Mouse (Mus musculus) left cerebral cortex, adult 8-10 months (tissue): ENCODE data around the gene Sez6l2. TPM values are rescaled to one million over a fixed set of nuclear protein-coding genes. Genes with fewer than 3 reads are reported as not detected.
A peak's percentile ranks its signal among the peaks of the same experiment; 100 is the strongest.

Experiments
- DNase-seq, 2 experiments: peaks; one replicate each; pipeline ENCODE4 v3.0.0; 2022; ENCODE audit warnings: low spot score in 2 of 2
- total RNA-seq, 4 experiments: library from RNA; stranded (reverse); gene quantifications; 2 replicates each; pipeline ENCODE4 v1.2.4; 2022

The Sez6l2 gene
- total RNA-seq, 4 experiments from 2014 or later, result 419 to 434 (median 424) TPM

- DNase-seq, result no peak
Observed at GRCm38 (mm10) chr7:126959780-126960179, 9.4 kb downstream of the Sez6l2 start.

DNA sequence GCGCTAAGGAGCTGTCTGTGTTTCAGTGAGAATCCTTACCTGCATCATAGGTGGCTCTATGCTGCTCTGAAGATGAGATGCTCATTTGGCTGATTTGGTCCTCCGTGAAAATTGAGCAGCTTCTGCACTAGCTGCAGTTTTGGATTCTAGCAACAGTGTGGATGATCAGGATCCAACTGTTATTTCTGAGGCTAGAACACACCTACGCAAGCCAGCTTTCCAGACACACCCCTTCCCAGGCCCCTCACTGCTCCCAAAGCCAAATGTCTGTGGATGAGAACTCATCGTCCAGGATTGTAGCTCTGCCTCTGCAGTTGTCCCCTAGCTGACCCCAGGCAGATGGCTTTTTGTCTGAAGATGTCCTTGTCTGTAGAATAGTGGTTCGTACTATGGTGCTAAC, 10.7 kb downstream of the Sez6l2 start:
- no peak for DNase-seq

- no peak for DNase-seq
Observed at GRCm38 (mm10) chr7:126961965-126962364, 11.6 kb downstream of the Sez6l2 start.

- DNase-seq, result no peak
Observed at GRCm38 (mm10) chr7:126963548-126964286, 13.4 kb downstream of the Sez6l2 start.

- no peak for DNase-seq
Observed at GRCm38 (mm10) chr7:126965568-126965967, 15.2 kb downstream of the Sez6l2 start.

GRCm38 (mm10) chr7:126967361-126967760, 17.0 kb downstream of the Sez6l2 start:
- DNase-seq, result no peak

- DNase-seq, result no peak
Observed at GRCm38 (mm10) chr7:126975493-126975892, 25.1 kb downstream of the Sez6l2 start.

GRCm38 (mm10) chr7:126975893-126975949, 25.4 kb downstream of the Sez6l2 start, which contains the start of gene Cdipt:
Gene Cdipt, plus strand, starts transcription at chr7:126975914.
- no peak for DNase-seq

DNA sequence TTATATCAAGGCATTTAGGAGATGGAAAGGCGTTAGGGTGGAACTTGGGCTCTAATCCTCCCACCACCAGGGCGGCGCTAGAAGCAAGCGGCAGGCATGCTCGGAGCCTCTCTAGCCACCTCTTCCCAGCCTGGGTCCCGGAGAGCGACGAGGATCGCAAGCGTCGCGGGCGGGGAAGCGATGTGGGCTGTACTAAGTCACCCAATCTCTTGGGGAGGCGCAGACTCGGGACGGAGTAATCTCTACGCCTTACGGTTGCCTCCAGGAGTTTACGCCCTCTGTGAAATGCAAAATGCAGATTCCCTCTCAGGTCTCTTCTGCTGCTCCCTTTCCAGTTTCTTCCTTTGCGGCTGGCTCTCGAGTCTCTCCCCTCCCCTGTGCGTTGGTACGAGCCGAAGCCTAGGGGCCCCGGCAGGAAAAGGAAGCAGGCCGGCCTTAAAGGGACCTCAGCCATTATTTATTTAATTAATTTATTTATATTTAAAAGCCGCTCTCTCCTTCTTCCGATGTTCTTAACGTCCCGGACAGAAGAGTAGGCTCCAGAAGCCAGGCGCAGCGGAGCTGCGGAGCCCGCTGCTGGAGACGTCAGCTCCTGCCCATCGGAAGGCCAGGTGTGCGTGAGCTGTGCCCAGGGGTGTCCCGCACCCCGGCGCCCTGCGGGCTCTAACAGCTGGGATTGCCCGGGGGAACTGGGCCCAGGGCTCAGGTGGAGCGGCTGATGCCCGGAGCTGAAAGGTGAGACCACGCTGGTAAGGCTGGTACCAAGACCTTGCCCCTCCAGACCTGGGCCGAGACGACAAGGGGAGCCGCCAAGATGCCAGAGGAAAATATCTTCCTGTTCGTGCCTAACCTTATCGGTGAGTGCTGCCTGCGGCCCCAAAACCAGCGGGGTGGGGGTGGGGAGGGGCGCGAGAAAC, 25.8 kb downstream of the Sez6l2 start, which contains the start of gene Cdiptos:
Gene Cdiptos, minus strand, starts transcription at position 149 of the 917 bp plus-strand sequence.
- peak; percentile 89 to 91 for DNase-seq

- no peak for DNase-seq
Observed at GRCm38 (mm10) chr7:126976878-126977459, 26.6 kb downstream of the Sez6l2 start.

DNA sequence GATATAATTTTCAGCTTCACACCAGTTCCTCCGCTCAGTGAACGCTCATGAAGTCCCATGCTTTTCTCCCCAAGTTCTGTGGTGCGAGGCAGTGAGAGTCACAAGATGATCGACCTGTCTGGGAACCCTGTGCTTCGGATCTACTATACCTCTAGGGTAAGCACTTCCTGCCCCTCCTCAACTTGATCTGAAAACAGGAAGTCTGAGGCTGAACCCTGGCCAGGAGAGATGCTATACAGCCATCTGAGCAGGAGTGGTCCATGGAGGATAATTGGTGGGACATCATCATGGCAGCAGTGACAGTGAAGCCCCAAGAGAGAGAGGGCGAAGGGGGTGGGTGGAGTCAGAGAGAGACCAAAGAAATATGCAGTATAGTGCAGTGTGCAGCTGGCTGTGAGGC, 28.5 kb downstream of the Sez6l2 start:
- no peak for DNase-seq

DNA sequence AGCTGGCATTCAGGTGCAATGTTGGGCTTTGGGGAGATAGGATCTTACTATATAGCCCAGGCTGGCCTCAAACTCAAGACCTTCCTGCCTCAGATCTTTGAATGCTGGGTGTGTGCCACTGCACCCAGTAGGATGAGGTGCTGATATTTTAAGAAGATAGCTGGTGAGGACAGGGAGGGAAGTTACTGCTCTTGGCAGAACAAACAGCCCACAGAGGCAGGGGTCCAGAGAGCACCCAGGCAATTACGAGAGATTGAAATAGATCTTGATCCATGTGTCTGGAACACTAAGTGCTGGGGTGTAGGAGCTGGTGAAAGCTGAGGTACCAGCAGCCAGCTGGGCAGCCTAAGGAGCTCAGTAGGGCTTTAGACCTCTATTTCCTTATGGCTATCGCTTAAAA, 31.2 kb downstream of the Sez6l2 start:
- DNase-seq, result no peak

- DNase-seq, result no peak
Observed at GRCm38 (mm10) chr7:126982054-126982453, 31.7 kb downstream of the Sez6l2 start.

- DNase-seq, result no peak
Observed at GRCm38 (mm10) chr7:126983113-126983512, 32.8 kb downstream of the Sez6l2 start.

DNA sequence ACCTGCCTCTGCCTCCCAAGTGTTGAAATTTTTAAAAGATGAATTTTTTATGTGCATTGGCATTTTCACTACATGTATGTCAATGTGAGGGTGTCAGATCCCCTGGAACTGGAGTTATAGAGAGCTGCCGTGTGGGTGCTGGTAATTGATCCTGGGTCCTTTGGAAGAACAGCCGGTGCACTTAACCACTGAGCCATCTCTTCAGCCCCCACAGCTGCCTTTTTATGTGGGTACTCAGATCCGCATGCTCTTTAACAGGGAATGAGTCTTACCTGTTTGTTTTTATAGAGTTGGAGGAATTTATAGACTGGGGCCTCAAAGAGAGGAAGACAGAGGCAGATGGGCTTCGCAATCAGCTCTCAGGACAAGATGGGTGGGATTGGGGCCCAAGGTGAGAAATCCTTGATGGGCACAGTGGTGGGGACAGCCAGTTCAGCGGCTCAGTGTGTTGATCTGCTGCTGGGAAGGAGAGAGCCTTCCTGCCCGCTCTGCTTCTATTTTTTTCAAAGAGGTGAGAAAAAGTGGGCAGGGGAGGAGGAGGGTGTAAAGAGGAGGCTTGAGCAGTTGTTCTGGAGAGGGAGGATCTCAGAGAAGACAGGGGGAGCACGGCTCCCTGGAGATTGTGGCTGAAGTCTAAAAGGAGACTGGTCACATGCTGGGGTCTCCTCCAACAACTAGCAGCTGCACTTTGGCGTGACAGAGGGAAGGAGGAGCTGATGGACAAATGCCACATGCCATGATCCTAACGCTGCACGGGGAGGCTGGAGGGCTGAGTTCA, 34.5 kb downstream of the Sez6l2 start:
- DNase-seq, result peak in 1 of 2 experiments; percentile 62

DNA sequence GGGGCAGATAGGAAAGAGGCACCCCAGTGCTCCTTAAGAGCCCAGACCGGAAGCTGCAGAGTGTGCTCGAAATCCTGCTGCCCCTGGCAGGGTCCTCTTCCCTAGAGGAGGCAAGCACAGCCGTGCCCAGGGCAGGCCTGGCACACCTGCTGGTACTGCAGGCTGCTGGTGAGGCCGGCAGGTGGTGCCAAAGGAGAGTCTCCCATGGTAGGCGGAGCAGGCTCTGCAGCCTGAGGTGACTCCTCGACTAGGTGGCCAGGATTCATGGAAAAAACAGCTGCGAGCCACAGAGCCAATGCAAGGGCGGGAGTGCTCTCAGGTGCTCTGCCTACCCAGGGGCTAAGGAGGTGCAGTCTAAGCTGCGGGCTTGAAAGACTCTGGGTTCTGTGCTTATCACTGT, 36.0 kb downstream of the Sez6l2 start:
- DNase-seq, result peak in 1 of 2 experiments; percentile 48

- DNase-seq, result no peak
Observed at GRCm38 (mm10) chr7:126988816-126989215, 38.5 kb downstream of the Sez6l2 start.

- DNase-seq, result no peak
Observed at GRCm38 (mm10) chr7:126996449-126996848, 46.1 kb downstream of the Sez6l2 start.

DNA sequence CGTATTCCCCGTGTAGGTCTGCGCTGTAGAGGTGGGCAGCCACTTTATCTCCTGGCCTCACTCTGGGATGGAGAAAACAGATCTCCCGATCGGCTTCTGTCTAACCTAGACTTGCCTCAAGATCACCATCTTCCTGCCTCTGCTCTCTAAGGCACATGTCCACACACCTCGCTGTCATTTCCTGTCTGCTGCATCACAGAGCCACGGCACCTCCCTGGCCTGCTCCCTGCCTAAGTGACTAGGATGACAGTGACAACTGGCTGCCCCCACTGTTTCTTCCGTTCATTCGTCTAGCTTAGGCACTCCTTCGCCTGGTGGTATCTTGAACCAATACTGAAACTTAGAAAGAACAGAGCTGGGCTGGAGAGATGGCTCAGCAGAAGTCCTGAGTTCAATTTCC, 49.2 kb downstream of the Sez6l2 start:
- DNase-seq, result no peak

- no peak for DNase-seq
Observed at GRCm38 (mm10) chr7:127003620-127004019, 53.3 kb downstream of the Sez6l2 start.

DNA sequence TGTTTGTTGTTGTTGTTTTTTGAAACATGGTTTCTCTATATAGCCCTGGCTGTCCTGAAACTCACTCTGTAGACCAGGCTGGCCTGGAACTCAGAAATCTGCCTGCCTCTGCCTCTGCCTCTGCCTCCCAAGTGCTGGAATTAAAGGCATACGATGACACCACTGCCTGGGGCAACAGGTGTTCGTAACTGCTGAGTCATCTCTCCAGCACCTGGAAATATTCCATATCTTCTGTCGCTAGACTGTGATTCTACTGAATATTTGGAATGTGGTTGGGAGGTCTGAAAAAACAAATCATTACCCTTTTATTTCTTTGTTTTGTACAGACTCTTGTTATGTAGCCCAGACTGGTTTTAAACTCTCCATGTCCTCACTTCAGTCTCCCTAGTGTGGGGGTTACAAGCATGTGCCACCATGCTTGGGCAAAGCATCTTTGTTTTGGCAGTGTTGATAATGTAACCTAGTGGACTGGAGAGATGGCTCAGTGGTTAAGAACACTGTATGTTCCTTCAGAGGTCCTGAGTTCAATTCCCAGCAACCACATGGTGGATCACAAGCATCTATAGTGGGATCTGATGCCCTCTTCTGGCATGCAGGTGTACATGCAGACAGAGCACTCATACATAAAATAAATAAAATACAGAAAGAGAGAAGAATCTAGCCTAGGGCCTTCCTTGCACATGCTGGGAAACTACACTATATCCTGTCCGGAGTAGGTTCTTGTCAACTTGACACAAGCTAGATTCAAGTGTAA, 53.9 kb downstream of the Sez6l2 start:
- no peak for DNase-seq
